Mouse (Mus musculus) cerebellum, adult 2 months (tissue): ENCODE data around the gene Jmjd4. TPM values are rescaled to one million over a fixed set of nuclear protein-coding genes. Genes with fewer than 3 reads are reported as not detected.

Experiments used
- DNase-seq, 2 experiments: peaks; one replicate each; pipeline ENCODE4 v3.0.0; 2021
- H3K27ac ChIP-seq: fragments of 200-500 bp; 2 replicates; pipeline ENCODE4 v1.5.1; 2012; ENCODE audit warnings: low read length, control low read depth, inconsistent platforms; ENCODE audit not compliant: insufficient read depth
- H3K27me3 ChIP-seq: fragments of 200-500 bp; 2 replicates; pipeline ENCODE4 v1.6.1; 2012; ENCODE audit warnings: inconsistent platforms, mild to moderate bottlenecking, low read length, moderate library complexity; ENCODE audit not compliant: control insufficient read depth, insufficient read depth
- H3K4me1 ChIP-seq: fragments of 200-500 bp; 2 replicates; pipeline ENCODE4 v1.6.1; 2011; ENCODE audit warnings: low read length; ENCODE audit not compliant: control insufficient read depth, insufficient read depth
- H3K4me3 ChIP-seq: fragments of 200-500 bp; replicated peaks from 2 replicates; pipeline ENCODE3; 2011; ENCODE audit warnings: mild to moderate bottlenecking, low read depth, low read length, control low read depth; ENCODE audit not compliant: insufficient read depth
- CTCF ChIP-seq: fragments of 200-500 bp; IDR thresholded peaks from 2 replicates; pipeline ENCODE4 v1.5.1; 2011; ENCODE audit warnings: low read depth, mild to moderate bottlenecking, control low read depth, low read length, moderate library complexity, borderline replicate concordance; ENCODE audit not compliant: insufficient read depth
- POLR2A ChIP-seq: fragments of 200-500 bp; IDR thresholded peaks from 2 replicates; pipeline ENCODE4 v1.6.1; 2011; ENCODE audit warnings: low read length, control low read depth, borderline replicate concordance; ENCODE audit not compliant: insufficient read depth
- WGBS: fragments of 180-500 bp; shearing (Covaris S2); methylation state at CpG from one replicate; pipeline ENCODE4 v1.1.7; 2018; 5-methylcytosine and 5-hydroxymethylcytosine counted together
- polyA plus RNA-seq: library from polyadenylated mRNA; depleted of rRNA; stranded (reverse); fragments of >200 nt; gene quantifications from 2 replicates; pipeline ENCODE4 v1.2.3, GENCODE M21; 2012

Jmjd4 gene
- polyA plus RNA-seq, 1 experiment: 11.6 TPM

GRCm38 (mm10) chr11:59450230-59450771 lies 456 bp downstream of the Jmjd4 start:
- Histone ChIP-seq H3K4me3 (peak overlapping the region; percentile 97), H3K4me1 (no peaks in the 10 kb centered on the region; the same call in none of the 2 replicates), H3K27ac (peak overlapping the region; percentile 26; the same call in 1 of the 2 replicates), H3K27me3 (no peaks in the 10 kb centered on the region)
- WGBS: under 1% methylated on average over 38 of the region's 38 CpGs
- peak in 1 of 2 experiments; percentile 36 for DNase-seq
- TF ChIP-seq POLR2A (no peak), CTCF (no peak; the same call in 1 of the 2 replicates)

- DNase-seq: no peak
- no peak for TF ChIP-seq CTCF
- no peak for TF ChIP-seq POLR2A
- H3K4me1 ChIP-seq: no peaks in the 10 kb centered on the region; the same call in none of the 2 replicates
- H3K4me3 ChIP-seq: peak within 1 kb of the TSS; percentile 97
- peak within 1 kb of the TSS; percentile 26; the same call in 1 of the 2 replicates for H3K27ac ChIP-seq
- no peaks in the 10 kb centered on the region for H3K27me3 ChIP-seq
- 82% methylated on average over 4 of the region's 4 CpGs for WGBS
Measured at GRCm38 (mm10) chr11:59451086-59451485, 1.2 kb downstream of the Jmjd4 start, which contains the start of gene Snap47. Gene Snap47 (minus strand): TSS chr11:59451186.

- DNase-seq: no peak
- no peaks in the 10 kb centered on the region for H3K4me1 ChIP-seq
- H3K4me3 ChIP-seq: no peak overlapping the region
- TF ChIP-seq POLR2A: no peak
- TF ChIP-seq CTCF: no peak
- no peaks in the 10 kb centered on the region for H3K27me3 ChIP-seq
- 87% methylated on average over 2 of the region's 2 CpGs for WGBS
- H3K27ac ChIP-seq: no peak overlapping the region
Measured at GRCm38 (mm10) chr11:59456346-59456745, 6.5 kb downstream of the Jmjd4 start.

- H3K4me1 ChIP-seq: no peaks in the 10 kb centered on the region
- WGBS: 95% methylated on average over 2 of the region's 2 CpGs
- H3K27ac ChIP-seq: no peak overlapping the region
- DNase-seq: no peak
- TF ChIP-seq POLR2A (no peak), CTCF (no peak)
- no peak overlapping the region for H3K4me3 ChIP-seq
- no peaks in the 10 kb centered on the region for H3K27me3 ChIP-seq
Measured at GRCm38 (mm10) chr11:59456891-59457290, 7.0 kb downstream of the Jmjd4 start.

- Histone ChIP-seq H3K27ac (no peak overlapping the region), H3K4me1 (no peaks in the 10 kb centered on the region), H3K27me3 (no peaks in the 10 kb centered on the region), H3K4me3 (no peak overlapping the region)
- TF ChIP-seq CTCF (no peak), POLR2A (no peak)
- no peak for DNase-seq
- WGBS: 63% methylated on average over 5 of the region's 5 CpGs
Measured at GRCm38 (mm10) chr11:59458973-59459372, 9.1 kb downstream of the Jmjd4 start.

GRCm38 (mm10) chr11:59460459-59460858 lies 10.6 kb downstream of the Jmjd4 start:
- Histone ChIP-seq H3K27me3 (no peaks in the 10 kb centered on the region), H3K4me3 (no peak overlapping the region), H3K27ac (no peak overlapping the region), H3K4me1 (no peaks in the 10 kb centered on the region)
- TF ChIP-seq POLR2A (no peak), CTCF (no peak)
- WGBS: 81% methylated on average over 2 of the region's 2 CpGs
- DNase-seq: no peak

GRCm38 (mm10) chr11:59471413-59472325 lies 21.8 kb downstream of the Jmjd4 start:
- WGBS: 5% methylated on average over 37 of the region's 37 CpGs
- Histone ChIP-seq H3K4me3 (peak overlapping the region; percentile 73), H3K27ac (no peak overlapping the region), H3K27me3 (no peaks in the 10 kb centered on the region), H3K4me1 (no peaks in the 10 kb centered on the region)
- TF ChIP-seq POLR2A: no peak
- no peak for TF ChIP-seq CTCF
- no peak for DNase-seq

- WGBS: under 1% methylated on average over 19 of the region's 19 CpGs
Measured at GRCm38 (mm10) chr11:59472326-59472677, 22.5 kb downstream of the Jmjd4 start, which contains the start of gene Zfp867. Gene Zfp867 (minus strand): TSS chr11:59472474.

More at GRCm38 (mm10) chr11:59472326-59472677, 22.5 kb downstream of the Jmjd4 start, which contains the start of gene Zfp867:
- H3K4me3 ChIP-seq: peak within 1 kb of the TSS; percentile 73
- H3K4me1 ChIP-seq: no peaks in the 10 kb centered on the region
- peak; percentile 61; the same call in 1 of the 2 replicates for TF ChIP-seq POLR2A
- TF ChIP-seq CTCF: no peak
- peak; percentile 88 for DNase-seq
- H3K27me3 ChIP-seq: no peaks in the 10 kb centered on the region
- H3K27ac ChIP-seq: no peak within 1 kb of the TSS
